Comparison of ENCODE assay signal across 29 mouse cellular contexts in genomic region chr13:58364353-58365175, GRCm38 (mm10). TPM values are rescaled to one million over a fixed set of nuclear protein-coding genes. Genes with fewer than 3 reads are reported as not detected.
DNase-seq lines count a peak whose midpoint lies in the region; ATAC-seq lines count a peak whose summit lies in the region.
"Had no signal": no experiment of that assay in that cellular context is flagged by ENCODE, and none has a peak within 500 bp of the region (broad histone marks: within the 10 kb centered on the region; RNA-seq: fewer than 3 reads in every experiment).

No protein-coding gene starts in this region.

- H3K4me1 ChIP-seq in liver, embryonic 11.5 days (replicated peaks; ENCODE audit: control insufficient read depth, insufficient read depth, low read length): 0 out of 2 replicates have a peak, but pooled peaks cover 2% of the 10 kb centered on the region
- H3K4me1 ChIP-seq in liver, embryonic 12.5 days: 0 out of 2 replicates have a peak, but pooled peaks cover under 1% of the 10 kb centered on the region
- H3K4me1 ChIP-seq in limb, embryonic 10.5 days: no peaks in the 10 kb centered on the region
- no peaks in the 10 kb centered on the region for H3K4me1 ChIP-seq in hindbrain, embryonic 11.5 days (replicated peaks; ENCODE audit: control insufficient read depth, insufficient read depth, low read length)
- H3K4me1 ChIP-seq: embryonic facial prominence, embryonic 10.5 days; forebrain, embryonic 15.5 days; heart, embryonic 15.5 days; neural tube, embryonic 12.5 days had no signal

- H3K36me3 ChIP-seq in liver, embryonic 11.5 days (ENCODE audit: control insufficient read depth, insufficient read depth, low read length): no peaks in the 10 kb centered on the region
- no peaks in the 10 kb centered on the region for H3K36me3 ChIP-seq in liver, embryonic 12.5 days
- no peaks in the 10 kb centered on the region for H3K36me3 ChIP-seq in limb, embryonic 10.5 days
- no peaks in the 10 kb centered on the region for H3K36me3 ChIP-seq in hindbrain, embryonic 11.5 days (ENCODE audit: control insufficient read depth, insufficient read depth, low read length)
- H3K36me3 ChIP-seq: embryonic facial prominence, embryonic 10.5 days; forebrain, embryonic 15.5 days; G1E; heart, embryonic 15.5 days; neural tube, embryonic 12.5 days had no signal

- 68% methylated on average over 8 of the region's 8 CpGs for WGBS in liver, embryonic 11.5 days
- 56% methylated on average over 8 of the region's 8 CpGs for WGBS in liver, embryonic 12.5 days (ENCODE audit: insufficient replicate concordance)
- 84% methylated on average over 8 of the region's 8 CpGs for WGBS in limb, embryonic 10.5 days
- WGBS in hindbrain, embryonic 11.5 days: 82% methylated on average over 8 of the region's 8 CpGs

- no peak overlapping the region for H3K9ac ChIP-seq in liver, embryonic 11.5 days (ENCODE audit: low read depth, low read length)
- no peak overlapping the region for H3K9ac ChIP-seq in liver, embryonic 12.5 days
- H3K9ac ChIP-seq in hindbrain, embryonic 11.5 days (ENCODE audit: low read depth, low read length): no peak overlapping the region
- H3K9ac ChIP-seq: forebrain, embryonic 15.5 days; heart, embryonic 15.5 days; liver, postnatal 0 days; neural tube, embryonic 12.5 days had no signal

- no peak overlapping the region for H3K4me3 ChIP-seq in liver, embryonic 11.5 days (ENCODE audit: low read depth, low read length)
- H3K4me3 ChIP-seq in liver, embryonic 12.5 days: no peak overlapping the region
- no peak overlapping the region for H3K4me3 ChIP-seq in limb, embryonic 10.5 days
- H3K4me3 ChIP-seq in hindbrain, embryonic 11.5 days (ENCODE audit: low read depth, low read length): no peak overlapping the region
- H3K4me3 ChIP-seq: embryonic facial prominence, embryonic 10.5 days; forebrain, embryonic 15.5 days; heart, adult 2 months; heart, embryonic 15.5 days; neural tube, embryonic 12.5 days had no signal

- no peak for ATAC-seq in liver, embryonic 11.5 days (replicated peaks; ENCODE audit: low FRiP score)
- ATAC-seq in liver, embryonic 12.5 days: no peak
- ATAC-seq in hindbrain, embryonic 11.5 days (ENCODE audit: low FRiP score): no peak
- ATAC-seq: forebrain, embryonic 15.5 days; hindbrain, embryonic 16.5 days; liver, postnatal 0 days had no signal

- no peak overlapping the region for H3K27ac ChIP-seq in liver, embryonic 11.5 days (ENCODE audit: low read depth, low read length)
- no peak overlapping the region for H3K27ac ChIP-seq in liver, embryonic 12.5 days
- no peak overlapping the region for H3K27ac ChIP-seq in limb, embryonic 10.5 days
- H3K27ac ChIP-seq in hindbrain, embryonic 11.5 days (ENCODE audit: low read depth, low read length): no peak overlapping the region
- H3K27ac ChIP-seq: embryonic facial prominence, embryonic 10.5 days; forebrain, embryonic 15.5 days; heart, adult 2 months; heart, embryonic 15.5 days; kidney, postnatal 0 days; neural tube, embryonic 12.5 days had no signal

- no peak overlapping the region for H3K4me2 ChIP-seq in liver, embryonic 11.5 days
- no peak overlapping the region for H3K4me2 ChIP-seq in liver, embryonic 12.5 days
- no peak overlapping the region for H3K4me2 ChIP-seq in hindbrain, embryonic 11.5 days (replicated peaks; ENCODE audit: low read depth, low read length)
- H3K4me2 ChIP-seq: forebrain, embryonic 15.5 days; heart, embryonic 15.5 days; neural tube, embryonic 12.5 days had no signal

- peak; percentile 28 for DNase-seq in liver, embryonic 11.5 days (ENCODE audit: low spot score)
- DNase-seq in kidney, adult 9 months: peak; percentile 67
- peak; percentile 19 for DNase-seq in limb, embryonic 10.5 days (ENCODE audit: low spot score)
- DNase-seq in hindbrain, embryonic 11.5 days (ENCODE audit: low spot score): no peak
- no peak for DNase-seq in left cerebral cortex, adult 11 months (ENCODE audit: low spot score)
- DNase-seq in frontal cortex, postnatal 14 days (ENCODE audit: low spot score in 2 of 2): no peak
- DNase-seq: adrenal gland, adult 2 months; B cell, adult 2 months; cerebellum, adult 11 months; cerebellum, adult 9-11 months; gastrocnemius, postnatal 14 days; heart, adult 2 months; heart, postnatal 4 days; left cerebral cortex, postnatal 4 days; liver; liver, postnatal 0 days; lung, postnatal 10 days; midbrain, embryonic 14.5 days; retina, postnatal 1 day; right cerebral cortex, postnatal 25 days had no signal

- no peaks in the 10 kb centered on the region for H3K27me3 ChIP-seq in liver, embryonic 11.5 days (replicated peaks; ENCODE audit: control insufficient read depth, insufficient read depth, low read length)
- no peaks in the 10 kb centered on the region for H3K27me3 ChIP-seq in liver, embryonic 12.5 days (replicated peaks)
- H3K27me3 ChIP-seq in limb, embryonic 10.5 days (ENCODE audit: low read depth, poor library complexity, severe bottlenecking): no peaks in the 10 kb centered on the region
- no peaks in the 10 kb centered on the region for H3K27me3 ChIP-seq in hindbrain, embryonic 11.5 days (ENCODE audit: control insufficient read depth, insufficient read depth, low read length)
- H3K27me3 ChIP-seq: CH12.LX; forebrain, embryonic 15.5 days; heart, embryonic 15.5 days; neural tube, embryonic 12.5 days had no signal

- H3K9me3 ChIP-seq in liver, embryonic 11.5 days (ENCODE audit: control insufficient read depth, low read length): 0 out of 2 replicates have a peak, but pooled peaks cover 2% of the 10 kb centered on the region
- H3K9me3 ChIP-seq in liver, embryonic 12.5 days (replicated peaks): no peaks in the 10 kb centered on the region
- no peaks in the 10 kb centered on the region for H3K9me3 ChIP-seq in limb, embryonic 10.5 days (replicated peaks)
- H3K9me3 ChIP-seq in hindbrain, embryonic 11.5 days (ENCODE audit: control insufficient read depth, low read length): no peaks in the 10 kb centered on the region
- H3K9me3 ChIP-seq: embryonic facial prominence, embryonic 10.5 days; forebrain, embryonic 15.5 days; heart, embryonic 15.5 days; neural tube, embryonic 12.5 days had no signal

RNA-seq across cellular contexts. Expression of gene Kif27, which starts 5.6 kb away (rescaled TPM):
- 0.11 and 0.40 TPM in 2 replicates for polyA plus RNA-seq in liver, embryonic 11.5 days (2014; fragmentation: Nextera tagmentation; extraction: Ambion mirVana)
- polyA plus RNA-seq in liver, embryonic 12.5 days (2016; fragmentation: Nextera tagmentation; extraction: Ambion mirVana): 0.06 and 0.14 TPM in 2 replicates
- 0.58 and 0.78 TPM in 2 replicates for polyA plus RNA-seq in limb, embryonic 10.5 days (2016; fragmentation: Nextera tagmentation; extraction: Ambion mirVana)
- 1.4 and 2.5 TPM in 2 replicates for polyA plus RNA-seq in hindbrain, embryonic 11.5 days (2014; fragmentation: Nextera tagmentation; extraction: Ambion mirVana)
- polyA plus RNA-seq: G1E had no signal

RNA-seq across cellular contexts. Expression of gene 2210016F16Rik, which starts 20.5 kb away (rescaled TPM):
- polyA plus RNA-seq in liver, embryonic 11.5 days (2014; fragmentation: Nextera tagmentation; extraction: Ambion mirVana): 39.3 and 39.6 TPM in 2 replicates
- 27.5 and 27.6 TPM in 2 replicates for polyA plus RNA-seq in liver, embryonic 12.5 days (2016; fragmentation: Nextera tagmentation; extraction: Ambion mirVana)
- 23.5 and 24.5 TPM in 2 replicates for polyA plus RNA-seq in limb, embryonic 10.5 days (2016; fragmentation: Nextera tagmentation; extraction: Ambion mirVana)
- polyA plus RNA-seq in hindbrain, embryonic 11.5 days (2014; fragmentation: Nextera tagmentation; extraction: Ambion mirVana): 30.5 and 31.6 TPM in 2 replicates

RNA-seq across cellular contexts. Expression of gene Rmi1, which starts 37.5 kb away (rescaled TPM):
- 32.6 and 32.9 TPM in 2 replicates for polyA plus RNA-seq in liver, embryonic 11.5 days (2014; fragmentation: Nextera tagmentation; extraction: Ambion mirVana)
- polyA plus RNA-seq in liver, embryonic 12.5 days (2016; fragmentation: Nextera tagmentation; extraction: Ambion mirVana): 22.3 and 25.4 TPM in 2 replicates
- 27.6 and 30.9 TPM in 2 replicates for polyA plus RNA-seq in limb, embryonic 10.5 days (2016; fragmentation: Nextera tagmentation; extraction: Ambion mirVana)
- polyA plus RNA-seq in hindbrain, embryonic 11.5 days (2014; fragmentation: Nextera tagmentation; extraction: Ambion mirVana): 31.5 and 34.4 TPM in 2 replicates

RNA-seq across cellular contexts. Expression of gene Hnrnpk, which starts 38.6 kb away (rescaled TPM):
- 1,515 and 1,628 TPM in 2 replicates for polyA plus RNA-seq in liver, embryonic 11.5 days (2014; fragmentation: Nextera tagmentation; extraction: Ambion mirVana)
- 906 and 911 TPM in 2 replicates for polyA plus RNA-seq in liver, embryonic 12.5 days (2016; fragmentation: Nextera tagmentation; extraction: Ambion mirVana)
- polyA plus RNA-seq in limb, embryonic 10.5 days (2016; fragmentation: Nextera tagmentation; extraction: Ambion mirVana): 1,833 and 2,064 TPM in 2 replicates
- polyA plus RNA-seq in hindbrain, embryonic 11.5 days (2014; fragmentation: Nextera tagmentation; extraction: Ambion mirVana): 2,191 and 2,423 TPM in 2 replicates

Comparison
In these comparisons a context has a peak if more than half of its experiments do, and no peak if none do; other contexts are left out.
1. DNase-seq: peak in liver, embryonic 11.5 days (single experiment), kidney, adult 9 months (single experiment) and limb, embryonic 10.5 days (single experiment); none in hindbrain, embryonic 11.5 days (single experiment), left cerebral cortex, adult 11 months (single experiment) and frontal cortex, postnatal 14 days (0 of 2).